Mouse (Mus musculus): ENCODE results near the gene Neu1. TPM values are rescaled to one million over a fixed set of nuclear protein-coding genes. Genes with fewer than 3 reads are reported as not detected.
A peak's percentile ranks its signal among the peaks of the same experiment; 100 is the strongest.

Gene Neu1
- total RNA-seq, 2 experiments from 2014 or later = 41.6 to 47.3 TPM

- no peak overlapping the region for H3K27ac ChIP-seq
- no peak overlapping the region for H3K4me3 ChIP-seq
- TF ChIP-seq CTCF (IDR thresholded peaks at IDR 0.05) = no peak
- intact Hi-C loops (cut with DNase I) = no loop called here
- DNase-seq (ENCODE audit: extremely low spot score in 1 of 2, low spot score in 2 of 2) = no peak
Observed at GRCm38 (mm10) chr17:34977000-34977399, 45.9 kb downstream of the Neu1 start.

GRCm38 (mm10) chr17:34978239-34978638 is 47.2 kb downstream of the Neu1 start:
- no peak for TF ChIP-seq CTCF (IDR thresholded peaks at IDR 0.05)
- H3K4me3 ChIP-seq = no peak overlapping the region
- intact Hi-C loops (cut with DNase I) = no loop called here
- DNase-seq (ENCODE audit: extremely low spot score in 1 of 2, low spot score in 2 of 2) = no peak
- H3K27ac ChIP-seq = no peak overlapping the region

GRCm38 (mm10) chr17:34979631-34980030 is 48.6 kb downstream of the Neu1 start:
- Histone ChIP-seq H3K27ac (no peak overlapping the region), H3K4me3 (no peak overlapping the region)
- DNase-seq (ENCODE audit: extremely low spot score in 1 of 2, low spot score in 2 of 2) = no peak
- intact Hi-C loops (cut with DNase I) = loop anchor here (1.0 to 5.0 kb wide), 3 partner anchors 23 to 142 kb away; partner anchors contain the start of genes Dxo and Stk19
- TF ChIP-seq CTCF (IDR thresholded peaks at IDR 0.05) = no peak

- intact Hi-C loops (cut with DNase I) = loop anchor here (1.0 to 5.0 kb wide), 4 partner anchors 24 to 143 kb away; partner anchors contain the start of genes Dxo and Stk19
- Histone ChIP-seq H3K4me3 (peak overlapping the region; percentile 69), H3K27ac (peak overlapping the region; percentile 92)
- peak; percentile 76 for TF ChIP-seq CTCF (IDR thresholded peaks at IDR 0.05)
- DNase-seq (ENCODE audit: extremely low spot score in 1 of 2, low spot score in 2 of 2) = no peak
Observed at GRCm38 (mm10) chr17:34980655-34981054, 49.6 kb downstream of the Neu1 start.

GRCm38 (mm10) chr17:34981690-34982180 is 50.7 kb downstream of the Neu1 start, which contains the start of gene Lsm2:
Gene Lsm2 (plus strand): TSS chr17:34981862.
- peak; percentile 90 for DNase-seq (ENCODE audit: extremely low spot score in 1 of 2, low spot score in 2 of 2)
- Histone ChIP-seq H3K27ac (peak within 1 kb of the TSS; percentile 92), H3K4me3 (peak within 1 kb of the TSS; percentile 69)
- TF ChIP-seq CTCF (IDR thresholded peaks at IDR 0.05) = peak; percentile 15
- intact Hi-C loops (cut with DNase I) = loop anchor here (1.0 to 5.0 kb wide), 3 partner anchors 29 to 144 kb away; partner anchors contain the start of genes Dxo and Stk19

GRCm38 (mm10) chr17:34982328-34982727 is 51.3 kb downstream of the Neu1 start:
- H3K27ac ChIP-seq = peak overlapping the region; percentile 92
- DNase-seq (ENCODE audit: extremely low spot score in 1 of 2, low spot score in 2 of 2) = no peak
- intact Hi-C loops (cut with DNase I) = loop anchor here (5.0 kb wide), 2 partner anchors 125 to 145 kb away; partner anchors contain the start of genes Dxo and Stk19
- peak overlapping the region; percentile 69 for H3K4me3 ChIP-seq
- TF ChIP-seq CTCF (IDR thresholded peaks at IDR 0.05) = no peak

GRCm38 (mm10) chr17:34984218-34984617 is 53.2 kb downstream of the Neu1 start:
- peak; percentile 86 for TF ChIP-seq CTCF (IDR thresholded peaks at IDR 0.05)
- H3K4me3 ChIP-seq = no peak overlapping the region
- intact Hi-C loops (cut with DNase I) = loop anchor here (5.0 kb wide), 2 partner anchors 127 to 147 kb away; partner anchors contain the start of genes Dxo and Stk19
- H3K27ac ChIP-seq = no peak overlapping the region
- DNase-seq (ENCODE audit: extremely low spot score in 1 of 2, low spot score in 2 of 2) = no peak

Other genes with a start within 250 kb of the Neu1 start
- 10 to 100 TPM; 10.8 to 11.2 TPM for gene C4b, start 187.4 kb upstream of the Neu1 start, total RNA-seq (2021)
- not detected for gene Cyp21a1, start 126.7 kb upstream of the Neu1 start, total RNA-seq (2021)
- gene Stk19, start 94.3 kb upstream of the Neu1 start, total RNA-seq (2021) = 10 to 100 TPM; 54.8 to 61.5 TPM
- 10 to 100 TPM; 33.6 to 41.4 TPM for gene Dxo, start 94.2 kb upstream of the Neu1 start, total RNA-seq (2021)
- gene Skiv2l, start 81.0 kb upstream of the Neu1 start, total RNA-seq (2021) = 10 to 100 TPM; 70.1 to 70.4 TPM
- gene Nelfe, start 80.9 kb upstream of the Neu1 start, total RNA-seq (2021) = 10 to 100 TPM; 35.3 to 40.3 TPM
- gene Cfb, start 68.7 kb upstream of the Neu1 start, total RNA-seq (2021) = under 1 TPM in 1 of 2 experiments, not detected in 1; 0.14 TPM
- gene Zbtb12, start 51.8 kb upstream of the Neu1 start, total RNA-seq (2021) = 1 to 10 TPM; 6.5 to 7.4 TPM
- not detected for gene Gm20547, start 49.2 kb upstream of the Neu1 start, total RNA-seq (2021)
- gene C2, start 33.0 kb upstream of the Neu1 start, total RNA-seq (2021) = 1 to 10 TPM; 2.1 to 2.2 TPM
- gene Ehmt2, start 32.8 kb upstream of the Neu1 start, total RNA-seq (2021) = 100 to 1,000 TPM; 175 to 184 TPM
- under 1 TPM; 0.45 to 0.79 TPM for gene Slc44a4, start 16.8 kb upstream of the Neu1 start, total RNA-seq (2021)
- 10 to 100 TPM; 18.8 to 22.1 TPM for gene Hspa1b, start 28.0 kb downstream of the Neu1 start, total RNA-seq (2021)
- not detected for gene Gm20481, start 38.7 kb downstream of the Neu1 start, total RNA-seq (2021)
- 10 to 100 TPM; 14.5 to 17.2 TPM for gene Hspa1a, start 40.9 kb downstream of the Neu1 start, total RNA-seq (2021)
- under 1 TPM; 0.34 to 0.42 TPM for gene Hspa1l, start 41.5 kb downstream of the Neu1 start, total RNA-seq (2021)
- 10 to 100 TPM; 15.8 to 18.4 TPM for gene Lsm2, start 50.6 kb downstream of the Neu1 start, total RNA-seq (2021)
- gene Vars, start 69.7 kb downstream of the Neu1 start, total RNA-seq (2021) = 10 to 100 TPM; 44.1 to 46.6 TPM
- under 1 TPM; 0.40 to 0.43 TPM for gene Vwa7, start 85.3 kb downstream of the Neu1 start, total RNA-seq (2021)
- under 1 TPM in 1 of 2 experiments, not detected in 1; 0.59 TPM for gene Sapcd1, start 96.8 kb downstream of the Neu1 start, total RNA-seq (2021)
- gene Msh5, start 115.5 kb downstream of the Neu1 start, total RNA-seq (2021) = under 1 TPM; 0.27 to 0.56 TPM
- gene Clic1, start 118.7 kb downstream of the Neu1 start, total RNA-seq (2021) = 1 to 10 TPM; 7.4 to 8.3 TPM
- 10 to 100 TPM; 10.1 to 11.0 TPM for gene Ddah2, start 127.8 kb downstream of the Neu1 start, total RNA-seq (2021)
- gene Ly6g6c, start 134.1 kb downstream of the Neu1 start, total RNA-seq (2021) = not detected
- not detected for gene Mpig6b, start 134.9 kb downstream of the Neu1 start, total RNA-seq (2021)
- gene Ly6g6e, start 145.6 kb downstream of the Neu1 start, total RNA-seq (2021) = 1 to 10 TPM; 2.1 to 3.6 TPM
- 1 to 10 TPM in 1 of 2 experiments, under 1 TPM in 1; 0.70 to 1.1 TPM for gene Ly6g6d, start 146.8 kb downstream of the Neu1 start, total RNA-seq (2021)
- gene Ly6g6f, start 154.4 kb downstream of the Neu1 start, total RNA-seq (2021) = under 1 TPM in 1 of 2 experiments, not detected in 1; 0.29 TPM
- 100 to 1,000 TPM; 109 to 117 TPM for gene Abhd16a, start 158.0 kb downstream of the Neu1 start, total RNA-seq (2021)
- not detected for gene Ly6g5c, start 177.0 kb downstream of the Neu1 start, total RNA-seq (2021)
- gene Ly6g5b, start 184.2 kb downstream of the Neu1 start, total RNA-seq (2021) = under 1 TPM; 0.79 TPM
- gene Gpank1, start 190.2 kb downstream of the Neu1 start, total RNA-seq (2021) = 10 to 100 TPM; 14.8 to 15.0 TPM
- 100 to 1,000 TPM; 177 to 187 TPM for gene Csnk2b, start 190.8 kb downstream of the Neu1 start, total RNA-seq (2021)
- 10 to 100 TPM; 27.0 to 28.5 TPM for gene D17H6S53E, start 195.1 kb downstream of the Neu1 start, total RNA-seq (2021)
- gene Apom, start 200.8 kb downstream of the Neu1 start, total RNA-seq (2021) = not detected
- 100 to 1,000 TPM; 304 to 307 TPM for gene Bag6, start 203.9 kb downstream of the Neu1 start, total RNA-seq (2021)
- 100 to 1,000 TPM; 285 to 321 TPM for gene Prrc2a, start 233.6 kb downstream of the Neu1 start, total RNA-seq (2021)
- gene Aif1, start 244.8 kb downstream of the Neu1 start, total RNA-seq (2021) = 10 to 100 TPM in 1 of 2 experiments, 1 to 10 TPM in 1; 8.0 to 14.4 TPM

All from left cerebral cortex, adult 2 months (tissue).